Mouse (Mus musculus) E14TG2a.4 (cell line): ENCODE measurements around the gene Olfr18.
A peak's percentile ranks its signal among the peaks of the same experiment; 100 is the strongest.

ENCODE experiments used
- CTCF ChIP-seq: conservative IDR thresholded peaks from 2 replicates; pipeline ENCODE4 v1.5.1; 2014; ENCODE audit warnings: low read length
- NANOG ChIP-seq: IDR thresholded peaks from 2 replicates; pipeline ENCODE4 v1.6.1; 2014; ENCODE audit warnings: borderline replicate concordance, low read length, mixed read lengths
- POU5F1 ChIP-seq: IDR thresholded peaks from 2 replicates; pipeline ENCODE4 v1.6.1; 2014; ENCODE audit warnings: low read length, borderline replicate concordance

- TF ChIP-seq CTCF = peak; percentile 35
- no peak for TF ChIP-seq NANOG
- no peak for TF ChIP-seq POU5F1
Observed at GRCm38 (mm10) chr9:20384532-20385342, 48.8 kb upstream of the Olfr18 start, which contains the start of gene Zfp560.
